Mouse (Mus musculus) forebrain, embryonic 12.5 days (tissue): ENCODE data around the gene Spdl1. TPM values are rescaled to one million over a fixed set of nuclear protein-coding genes. Genes with fewer than 3 reads are reported as not detected.
"Not testable (repeated sequence)": the region's sequence is repeated elsewhere in the genome, so short reads cannot be mapped to it uniquely, and the experiment has no call there.

Experiments used
- ATAC-seq: fragments of 200-750 bp; cut with Nextera tagmentation; 2 replicates; pipeline ENCODE4 v1.8.0; 2017; ENCODE audit warnings: moderate TSS enrichment; ENCODE audit not compliant: low FRiP score
- H3K27ac ChIP-seq: fragments of 300-500 bp; sonication (generic); 2 replicates; pipeline ENCODE4 v1.5.1; 2016; ENCODE audit warnings: mild to moderate bottlenecking
- H3K27me3 ChIP-seq: fragments of 300-500 bp; sonication (generic); 2 replicates; pipeline ENCODE4 v1.6.1; 2016; ENCODE audit warnings: mild to moderate bottlenecking
- H3K36me3 ChIP-seq: fragments of 300-500 bp; sonication (generic); replicated peaks from 2 replicates; pipeline ENCODE4 v1.6.1; 2016; ENCODE audit warnings: mild to moderate bottlenecking
- H3K4me1 ChIP-seq: fragments of 300-500 bp; sonication (generic); 2 replicates; pipeline ENCODE4 v1.6.1; 2016
- H3K4me2 ChIP-seq: fragments of 300-500 bp; sonication (generic); 2 replicates; pipeline ENCODE4 v1.6.1; 2016; ENCODE audit warnings: mild to moderate bottlenecking, moderate library complexity
- H3K4me3 ChIP-seq: fragments of 300-500 bp; sonication (generic); replicated peaks from 2 replicates; pipeline ENCODE4 v1.5.1; 2016; ENCODE audit warnings: mild to moderate bottlenecking
- H3K9ac ChIP-seq: fragments of 300-500 bp; sonication (generic); 2 replicates; pipeline ENCODE4 v1.6.1; 2016; ENCODE audit warnings: mild to moderate bottlenecking
- H3K9me3 ChIP-seq: fragments of 300-500 bp; sonication (generic); 2 replicates; pipeline ENCODE4 v1.6.1; 2016
- WGBS: fragments of 180-500 bp; shearing (Covaris S2); methylation state at CpG from one replicate; pipeline ENCODE4 v1.1.7; 2016; 5-methylcytosine and 5-hydroxymethylcytosine counted together
- polyA plus RNA-seq: library from polyadenylated mRNA; unstranded; fragments of >200 nt; fragmentation: Nextera tagmentation; extraction: Ambion mirVana; gene quantifications from 2 replicates; pipeline ENCODE4 v1.2.1, GENCODE M21; 2016

The Spdl1 gene
- polyA plus RNA-seq, 1 experiment from 2014 or later, result 23.4 TPM

DNA sequence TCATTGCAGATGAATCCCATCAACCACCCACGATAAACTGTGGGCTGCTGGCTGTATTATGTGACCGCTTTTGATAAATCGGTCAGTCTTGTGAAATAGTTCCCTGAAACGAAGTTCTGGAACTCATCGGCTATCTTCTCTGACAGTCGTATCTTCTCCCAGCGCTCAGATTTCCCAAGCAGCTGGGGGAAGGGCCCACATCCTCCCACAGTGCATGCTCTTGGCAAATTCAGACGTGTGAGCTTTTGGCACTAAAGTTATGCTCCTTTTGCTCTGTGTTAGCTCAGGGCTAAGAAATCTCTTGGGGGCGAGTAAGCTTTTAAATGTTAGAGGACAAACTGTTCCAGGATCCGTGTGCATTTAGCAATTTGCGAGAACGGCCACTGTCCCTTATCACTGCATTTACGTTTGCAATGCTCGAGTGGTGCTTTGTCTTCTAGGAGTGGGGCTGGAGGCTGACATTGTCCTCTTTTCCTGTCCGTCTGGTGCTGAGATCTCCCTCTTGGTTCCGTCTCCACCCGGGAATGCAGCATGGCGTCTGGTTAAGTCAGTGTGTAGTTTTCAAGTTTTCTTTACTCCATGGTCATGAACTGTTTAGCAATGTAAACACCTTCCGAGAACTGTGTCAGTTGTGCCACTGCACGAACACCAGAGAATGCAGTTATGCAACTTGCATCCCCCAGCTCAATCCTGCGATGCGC, 12.3 kb upstream of the Spdl1 start:
- no peak for ATAC-seq
- no peaks in the 10 kb centered on the region for H3K36me3 ChIP-seq
- WGBS, result 77% methylated on average over 22 of the region's 22 CpGs

DNA sequence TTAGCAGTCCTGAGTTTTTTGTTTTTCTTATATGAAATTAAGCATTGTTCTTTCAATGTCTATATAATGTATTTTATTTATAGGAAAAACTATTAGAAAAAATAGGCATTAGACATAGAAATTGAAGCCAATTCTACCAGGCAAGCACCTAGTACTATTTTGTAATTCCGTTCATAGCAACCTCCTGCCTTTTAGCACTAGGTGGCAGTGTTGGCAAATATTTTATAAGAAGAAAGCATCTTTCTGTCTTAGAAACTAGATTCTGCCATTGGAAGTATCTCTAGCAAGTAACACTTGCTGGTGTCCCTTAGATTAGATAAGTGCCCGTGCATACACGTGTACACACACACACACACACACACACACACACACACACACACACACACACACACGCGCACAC, 10.1 kb upstream of the Spdl1 start:
- Histone ChIP-seq H3K9ac (no peak overlapping the region), H3K4me1 (no peaks in the 10 kb centered on the region), H3K9me3 (no peaks in the 10 kb centered on the region), H3K27ac (no peak overlapping the region), H3K27me3 (peaks cover 52% of the 10 kb centered on the region), H3K36me3 (no peaks in the 10 kb centered on the region), H3K4me2 (no peak overlapping the region), H3K4me3 (no peak overlapping the region)
- 25% methylated on average over 5 of the region's 5 CpGs for WGBS
- ATAC-seq, result no peak

More for the DNA sequence above, 12.3 kb upstream of the Spdl1 start:
- no peak overlapping the region for H3K4me2 ChIP-seq
- no peaks in the 10 kb centered on the region for H3K4me1 ChIP-seq
- H3K27me3 ChIP-seq, result peaks cover 38% of the 10 kb centered on the region
- H3K27ac ChIP-seq, result no peak overlapping the region
- no peak overlapping the region for H3K9ac ChIP-seq
- H3K9me3 ChIP-seq, result no peaks in the 10 kb centered on the region
- H3K4me3 ChIP-seq, result no peak overlapping the region

DNA sequence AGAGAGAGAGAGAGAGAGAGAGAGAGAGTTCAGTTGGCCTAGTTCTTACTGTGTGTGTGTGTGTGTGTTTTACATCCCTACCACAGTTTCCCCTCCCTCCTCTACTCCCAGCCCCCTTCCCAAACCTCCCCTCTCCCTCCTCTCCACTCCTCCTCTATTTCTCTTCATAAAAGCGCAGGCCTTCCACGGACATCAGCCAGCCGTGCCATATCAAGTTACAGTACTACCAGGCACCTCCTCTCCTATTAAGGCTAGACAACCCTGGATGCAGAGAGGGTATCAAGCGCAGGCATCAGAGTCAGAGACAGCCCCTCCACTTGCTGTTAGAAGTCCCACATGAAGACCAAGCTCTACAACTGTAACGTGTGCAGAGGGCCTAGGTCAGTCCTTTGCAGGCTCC, 6.8 kb upstream of the Spdl1 start:
- H3K27me3 ChIP-seq, result peaks cover 52% of the 10 kb centered on the region
- H3K9ac ChIP-seq, result no peak overlapping the region
- no peak overlapping the region for H3K27ac ChIP-seq
- WGBS, result 56% methylated on average over 5 of the region's 5 CpGs
- H3K9me3 ChIP-seq, result no peaks in the 10 kb centered on the region
- no peaks in the 10 kb centered on the region for H3K36me3 ChIP-seq
- no peaks in the 10 kb centered on the region for H3K4me1 ChIP-seq
- no peak overlapping the region for H3K4me2 ChIP-seq
- H3K4me3 ChIP-seq, result no peak overlapping the region
- ATAC-seq, result no peak

DNA sequence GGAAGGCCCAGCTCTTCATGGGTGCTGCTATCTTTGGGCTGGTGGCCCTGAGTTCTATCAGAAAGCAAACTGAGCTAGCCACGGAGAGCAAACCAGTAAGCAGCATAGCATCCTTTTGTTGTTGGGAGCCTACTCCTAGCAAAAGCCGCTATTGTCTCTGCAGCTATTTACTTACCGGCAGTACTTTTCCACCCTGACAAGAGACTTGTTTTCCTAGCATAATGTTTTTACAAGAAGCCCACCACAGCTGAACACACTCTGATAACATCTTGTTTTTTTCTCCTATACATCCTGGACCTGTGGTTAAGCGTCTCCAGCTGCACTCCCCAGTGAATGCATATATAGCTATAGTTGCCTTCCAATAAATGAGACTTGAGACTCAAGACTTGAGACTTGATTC, 5.6 kb upstream of the Spdl1 start:
- Histone ChIP-seq H3K36me3 (no peaks in the 10 kb centered on the region), H3K27ac (no peak overlapping the region), H3K27me3 (peaks cover 50% of the 10 kb centered on the region), H3K4me2 (no peak overlapping the region), H3K9ac (no peak overlapping the region), H3K4me1 (peaks cover 5% of the 10 kb centered on the region; the same call in 1 of the 2 replicates), H3K4me3 (no peak overlapping the region), H3K9me3 (no peaks in the 10 kb centered on the region)
- 62% methylated on average over 4 of the region's 4 CpGs for WGBS
- ATAC-seq, result no peak

DNA sequence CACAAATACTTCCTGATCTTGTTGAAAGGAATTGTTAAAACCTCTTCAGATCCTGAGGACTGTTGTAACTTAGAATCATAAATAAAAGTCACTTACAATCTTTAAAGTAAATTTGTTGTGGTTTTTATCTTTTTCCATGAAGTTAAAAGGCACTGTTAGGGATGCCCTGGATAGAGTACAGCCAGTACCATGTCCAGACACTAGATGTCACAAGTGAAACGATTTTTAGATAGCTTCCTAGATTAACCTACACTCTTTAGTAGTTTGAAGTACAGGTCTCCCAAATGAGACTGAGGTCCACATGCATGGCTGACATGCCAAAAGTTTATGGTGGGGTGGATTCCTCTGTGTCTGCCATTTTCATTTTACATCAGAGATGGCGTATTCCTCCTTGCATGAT, 2.8 kb upstream of the Spdl1 start:
- Histone ChIP-seq H3K9ac (no peak overlapping the region), H3K27me3 (peaks cover 34% of the 10 kb centered on the region), H3K4me3 (no peak overlapping the region), H3K36me3 (no peaks in the 10 kb centered on the region), H3K4me2 (no peak overlapping the region), H3K27ac (no peak overlapping the region), H3K4me1 (peaks cover 16% of the 10 kb centered on the region), H3K9me3 (no peaks in the 10 kb centered on the region)
- ATAC-seq, result no peak
- WGBS, result 58% methylated on average over 2 of the region's 2 CpGs

DNA sequence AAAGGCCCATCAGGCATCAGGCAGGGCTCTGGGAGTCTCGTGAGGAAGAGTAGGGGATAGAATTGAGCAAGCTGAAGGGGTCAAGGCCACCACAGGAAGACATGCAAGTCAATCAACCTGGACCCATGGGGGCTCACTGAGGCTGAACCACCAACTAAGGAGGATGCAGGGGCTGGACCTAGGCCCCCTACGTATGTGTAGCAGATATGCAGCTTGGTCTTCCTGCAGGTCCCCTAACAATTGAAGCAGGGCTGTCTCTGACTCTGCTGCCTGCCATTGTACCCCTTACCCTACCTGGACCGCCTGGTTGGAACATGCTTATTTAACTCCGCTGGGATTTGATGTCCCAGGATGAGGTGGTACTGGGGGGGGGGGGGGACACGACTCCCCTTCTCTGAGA, 763 bp downstream of the Spdl1 start:
- H3K9ac ChIP-seq, result peak overlapping the region; percentile 80
- no peak overlapping the region for H3K27ac ChIP-seq

DNA sequence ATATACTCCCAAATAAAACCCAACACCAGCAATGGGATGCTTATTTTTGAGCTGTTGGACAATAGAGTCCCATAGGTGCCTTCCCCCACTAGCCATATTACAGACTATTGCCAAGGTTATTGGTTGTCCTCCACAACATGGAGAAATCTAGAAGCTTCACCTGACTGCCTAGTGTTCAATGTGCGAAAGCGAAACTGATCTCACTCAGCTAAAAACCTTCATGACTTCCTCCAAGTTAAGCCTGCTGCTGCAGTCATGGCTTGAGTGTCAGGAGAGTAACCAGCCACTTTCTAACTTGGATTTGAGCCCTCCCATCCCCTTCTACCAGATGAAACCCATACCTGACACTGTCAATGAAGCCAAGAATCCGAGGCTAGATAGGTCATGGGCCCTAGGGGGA, 5.6 kb downstream of the Spdl1 start:
- H3K36me3 ChIP-seq, result peaks cover 42% of the 10 kb centered on the region
- no peak overlapping the region for H3K9ac ChIP-seq
- 97% methylated on average over 3 of the region's 3 CpGs for WGBS
- no peak overlapping the region for H3K4me2 ChIP-seq
- no peaks in the 10 kb centered on the region for H3K9me3 ChIP-seq
- no peaks in the 10 kb centered on the region for H3K27me3 ChIP-seq
- no peak overlapping the region for H3K4me3 ChIP-seq
- H3K27ac ChIP-seq, result no peak overlapping the region
- H3K4me1 ChIP-seq, result peaks cover 9% of the 10 kb centered on the region
- ATAC-seq, result no peak

More for the DNA sequence above, 763 bp downstream of the Spdl1 start:
- 0 out of 2 replicates have a peak, but pooled peaks cover 5% of the 10 kb centered on the region for H3K27me3 ChIP-seq
- peak; percentile 24; the same call in 1 of the 2 replicates for ATAC-seq
- H3K36me3 ChIP-seq, result peaks cover 20% of the 10 kb centered on the region
- H3K9me3 ChIP-seq, result no peaks in the 10 kb centered on the region
- WGBS, result 4% methylated on average over 4 of the region's 5 CpGs
- peak overlapping the region; percentile 82 for H3K4me2 ChIP-seq
- H3K4me3 ChIP-seq, result peak overlapping the region; percentile 72
- peaks cover 16% of the 10 kb centered on the region for H3K4me1 ChIP-seq

DNA sequence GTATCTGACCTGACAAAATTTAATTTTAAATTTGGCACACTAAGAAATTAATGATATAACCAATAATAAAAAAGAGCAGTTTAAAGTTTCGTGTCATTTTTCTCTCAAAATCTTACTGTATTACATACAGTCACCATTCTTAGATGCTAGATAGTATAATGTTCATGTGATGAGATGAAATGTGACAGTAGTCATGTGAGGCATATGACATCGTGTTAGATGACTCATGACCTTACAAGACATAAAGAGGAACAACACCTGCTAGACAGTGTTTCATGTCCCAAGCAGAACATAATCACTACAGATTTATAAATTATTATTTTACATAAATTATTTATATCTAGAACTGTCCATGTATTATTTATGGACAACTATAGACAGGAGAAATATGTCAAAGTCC, 6.5 kb downstream of the Spdl1 start:
- 91% methylated on average over 2 of the region's 2 CpGs for WGBS
- Histone ChIP-seq H3K9me3 (no peaks in the 10 kb centered on the region), H3K4me2 (no peak overlapping the region), H3K9ac (no peak overlapping the region), H3K36me3 (peaks cover 48% of the 10 kb centered on the region), H3K4me1 (peaks cover under 1% of the 10 kb centered on the region; the same call in 1 of the 2 replicates), H3K4me3 (no peak overlapping the region), H3K27ac (no peak overlapping the region), H3K27me3 (no peaks in the 10 kb centered on the region)
- ATAC-seq, result no peak

DNA sequence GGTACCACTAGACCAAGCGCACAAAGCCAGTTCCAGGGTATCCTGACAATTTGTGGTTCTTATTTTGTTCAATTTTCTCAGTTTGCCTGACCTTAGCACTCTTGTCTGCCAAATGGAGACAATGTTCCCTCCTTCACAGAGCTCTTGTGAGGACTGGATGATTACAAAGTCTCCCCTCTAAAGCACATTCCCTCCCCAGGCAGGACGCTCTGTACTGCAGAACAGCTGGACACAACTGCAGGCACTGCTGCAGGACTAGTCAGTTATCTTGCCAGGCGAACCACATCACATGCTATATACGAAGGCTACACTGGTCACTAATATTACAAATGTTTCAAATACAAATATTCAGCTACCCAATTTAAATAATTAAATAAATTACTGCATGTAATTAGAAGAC, 8.7 kb downstream of the Spdl1 start:
- Histone ChIP-seq H3K4me3 (no peak overlapping the region), H3K4me1 (no peaks in the 10 kb centered on the region), H3K9ac (no peak overlapping the region), H3K27ac (no peak overlapping the region), H3K36me3 (peaks cover 58% of the 10 kb centered on the region), H3K4me2 (no peak overlapping the region), H3K27me3 (no peaks in the 10 kb centered on the region), H3K9me3 (no peaks in the 10 kb centered on the region)
- WGBS, result 93% methylated on average over 4 of the region's 4 CpGs
- no peak for ATAC-seq

DNA sequence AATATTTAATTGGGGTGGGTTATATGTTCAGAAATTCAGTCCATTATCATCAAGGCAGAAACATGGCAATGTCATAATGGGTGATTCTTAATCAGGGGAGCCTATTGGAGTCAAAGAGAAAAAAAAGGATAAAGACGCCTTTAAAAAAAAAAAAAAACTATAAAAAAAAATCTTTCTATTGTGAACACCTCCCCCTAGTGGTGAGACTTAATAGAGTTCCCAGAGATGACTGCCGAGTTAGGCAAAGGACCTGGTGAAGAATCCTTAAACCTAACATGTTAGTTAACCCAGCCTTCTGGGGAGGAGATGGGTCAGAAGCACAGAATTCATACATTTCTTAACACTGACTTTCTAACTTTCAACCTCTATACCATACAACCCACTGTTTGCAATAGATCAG, 18.7 kb downstream of the Spdl1 start:
- ATAC-seq, result no peak
- H3K4me2 ChIP-seq, result no peak overlapping the region
- no peak overlapping the region for H3K9ac ChIP-seq
- H3K27ac ChIP-seq, result no peak overlapping the region
- WGBS, result 9% methylated on average over 2 of the region's 2 CpGs
- H3K4me3 ChIP-seq, result no peak overlapping the region
- no peaks in the 10 kb centered on the region for H3K27me3 ChIP-seq
- peaks cover 56% of the 10 kb centered on the region for H3K36me3 ChIP-seq
- no peaks in the 10 kb centered on the region for H3K9me3 ChIP-seq
- no peaks in the 10 kb centered on the region for H3K4me1 ChIP-seq

DNA sequence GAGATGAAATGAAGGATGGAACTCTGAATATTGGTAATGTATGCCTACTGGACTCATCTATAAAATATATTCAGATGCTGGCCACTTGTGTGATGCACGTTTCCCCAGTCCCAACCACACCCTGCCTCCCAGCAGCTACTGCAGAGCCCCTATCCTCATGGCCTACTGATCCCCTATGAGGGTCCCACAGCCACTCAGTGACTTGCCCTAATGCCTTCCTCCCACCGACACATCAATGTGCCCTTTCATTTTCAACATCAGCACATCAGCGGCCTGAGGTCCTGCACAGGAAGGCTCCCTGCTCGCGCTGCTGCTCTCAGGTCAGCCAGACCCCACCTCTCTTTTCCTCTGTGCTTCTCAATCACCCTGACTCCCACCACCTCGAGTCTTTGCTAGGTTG, 19.1 kb downstream of the Spdl1 start:
- Histone ChIP-seq H3K9ac (no peak overlapping the region), H3K36me3 (peaks cover 58% of the 10 kb centered on the region), H3K4me1 (no peaks in the 10 kb centered on the region), H3K27me3 (no peaks in the 10 kb centered on the region), H3K9me3 (no peaks in the 10 kb centered on the region), H3K27ac (no peak overlapping the region), H3K4me2 (no peak overlapping the region), H3K4me3 (no peak overlapping the region)
- ATAC-seq, result no peak
- WGBS, result 93% methylated on average over 6 of the region's 6 CpGs

DNA sequence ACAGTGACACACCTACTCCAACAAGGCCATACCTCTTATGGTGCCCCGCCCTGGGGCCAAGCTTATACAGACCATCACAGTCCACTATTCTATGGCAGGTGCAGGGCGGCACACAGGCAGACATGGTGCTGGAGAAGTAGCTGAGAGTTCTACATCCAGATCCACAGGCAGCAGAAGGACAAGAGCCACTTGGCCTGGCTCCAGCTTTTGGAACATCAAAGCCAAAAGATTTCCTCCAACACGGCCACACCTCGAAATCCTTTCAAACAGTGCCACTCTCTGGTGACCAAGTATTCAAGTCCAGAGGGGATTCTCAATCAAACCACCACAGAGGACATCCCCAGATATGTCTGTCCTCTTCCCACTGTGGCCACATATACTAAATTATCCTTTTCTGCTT, 28.4 kb downstream of the Spdl1 start:
- not testable (repeated sequence) for H3K9me3 ChIP-seq, ATAC-seq, H3K27ac ChIP-seq, H3K4me1 ChIP-seq, H3K9ac ChIP-seq, H3K27me3 ChIP-seq, H3K4me2 ChIP-seq, H3K36me3 ChIP-seq, H3K4me3 ChIP-seq
- WGBS, result 84% methylated on average over 4 of the region's 4 CpGs

DNA sequence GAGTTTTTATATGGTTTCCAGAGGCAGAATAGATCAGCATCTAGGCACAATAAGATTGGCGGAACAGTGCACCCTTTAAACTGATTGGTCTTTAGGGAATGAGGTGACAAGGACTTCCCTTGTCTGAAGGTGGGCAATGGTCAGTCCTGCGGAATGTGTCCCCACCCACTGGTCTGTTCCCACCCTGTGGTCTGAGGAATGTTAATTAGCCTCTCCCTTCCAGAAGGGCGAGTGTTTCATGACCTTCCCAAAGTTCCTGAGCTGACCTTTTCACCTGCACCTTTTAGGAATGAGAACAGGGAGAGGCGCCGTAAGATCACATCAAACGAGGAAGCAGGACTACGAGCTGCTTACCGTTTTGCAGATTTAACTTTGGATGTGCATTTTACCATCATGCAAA, 35.4 kb downstream of the Spdl1 start:
- H3K4me2 ChIP-seq, ATAC-seq, H3K36me3 ChIP-seq, H3K9me3 ChIP-seq, H3K4me1 ChIP-seq, H3K9ac ChIP-seq, H3K27ac ChIP-seq, H3K27me3 ChIP-seq, H3K4me3 ChIP-seq: not testable (repeated sequence)
- WGBS, result 54% methylated on average over 8 of the region's 8 CpGs
